Mouse (Mus musculus) adrenal gland, postnatal 10 days (tissue): Measurements from ENCODE around the gene Rbm20. TPM values are rescaled to one million over a fixed set of nuclear protein-coding genes. Genes with fewer than 3 reads are reported as not detected.

ENCODE experiments used
- DNase-seq: peaks from one replicate; pipeline ENCODE4 v3.0.0; 2021; ENCODE audit warnings: mixed read lengths
- total RNA-seq, 2 experiments: library from RNA; stranded (reverse); gene quantifications; 2 replicates each; pipeline ENCODE4 v1.2.3; 2021

The Rbm20 gene
- total RNA-seq, 2 experiments from 2014 or later, result 1.7 to 7.6 TPM

DNA sequence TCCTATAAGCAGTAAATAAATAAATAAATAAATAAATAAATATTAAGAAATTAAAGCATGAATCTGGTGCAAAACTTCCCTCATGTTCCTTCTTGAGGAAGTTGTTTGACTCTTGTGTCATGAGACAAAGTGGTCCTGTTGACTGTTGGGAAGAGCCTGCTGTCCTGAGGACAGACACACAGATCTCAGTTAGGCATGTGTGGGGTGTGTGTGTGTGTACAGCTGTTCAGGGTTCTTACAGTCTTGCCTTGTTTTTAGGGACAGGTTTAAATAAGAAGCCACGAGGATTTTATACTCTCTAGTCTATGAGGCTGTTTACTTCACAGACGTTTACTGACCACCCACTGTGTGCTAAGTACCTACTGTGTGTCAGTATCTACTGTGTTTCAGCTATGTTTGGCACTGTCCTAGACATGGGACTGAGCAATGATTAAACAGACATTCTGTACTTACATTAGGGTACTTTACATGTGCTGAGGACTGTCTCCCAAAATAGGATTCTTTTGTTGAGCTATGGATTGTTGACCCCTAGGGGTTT lies 81.8 kb downstream of the Rbm20 start:
- no peak for DNase-seq

DNA sequence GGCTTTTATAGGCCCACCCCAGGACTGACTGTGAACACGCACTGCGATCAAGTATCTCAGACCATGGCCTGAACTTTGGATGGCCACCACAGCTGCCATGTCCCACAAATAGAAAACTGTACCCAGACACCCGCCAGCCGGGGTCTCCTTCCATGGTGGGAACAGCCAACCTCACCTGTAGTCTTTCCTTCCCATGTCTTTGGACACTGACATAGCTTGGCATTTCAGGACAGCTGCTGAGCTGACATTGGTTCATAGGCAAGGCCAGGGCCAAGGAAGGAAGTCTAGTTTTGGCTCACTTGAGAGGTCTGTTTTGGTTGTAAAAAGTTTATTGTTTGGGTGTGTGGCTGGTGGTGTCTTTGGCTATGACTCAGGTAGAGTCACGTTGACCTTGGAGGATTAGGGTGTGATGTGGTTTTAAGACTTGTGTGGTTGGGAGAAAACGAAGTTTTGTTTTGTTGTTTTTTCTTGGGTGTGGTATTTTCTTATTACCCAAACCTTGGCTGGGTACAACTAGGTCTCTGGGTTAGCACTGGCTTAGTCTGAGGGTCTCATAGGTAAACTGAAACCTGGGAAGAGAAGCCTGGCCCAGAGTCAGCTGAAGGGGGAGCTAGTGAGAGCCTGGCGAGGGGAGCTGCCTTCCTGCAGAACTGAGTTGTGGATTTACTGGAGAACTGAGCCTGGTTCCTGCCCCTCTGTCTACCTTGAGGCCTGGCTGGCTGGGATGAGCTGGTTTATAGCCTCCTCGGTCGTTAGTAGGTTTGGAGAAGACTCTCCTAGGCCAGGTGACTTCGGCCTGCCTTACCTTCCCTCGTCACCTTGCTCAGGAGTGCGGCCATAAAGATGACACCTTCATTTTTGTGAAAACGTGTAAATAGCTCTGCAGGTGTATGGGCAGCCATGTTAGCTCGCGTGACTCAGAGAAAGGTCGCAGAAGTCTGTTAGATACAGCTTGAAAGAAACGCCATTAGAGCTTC lies 83.3 kb downstream of the Rbm20 start:
- DNase-seq, result no peak

DNA sequence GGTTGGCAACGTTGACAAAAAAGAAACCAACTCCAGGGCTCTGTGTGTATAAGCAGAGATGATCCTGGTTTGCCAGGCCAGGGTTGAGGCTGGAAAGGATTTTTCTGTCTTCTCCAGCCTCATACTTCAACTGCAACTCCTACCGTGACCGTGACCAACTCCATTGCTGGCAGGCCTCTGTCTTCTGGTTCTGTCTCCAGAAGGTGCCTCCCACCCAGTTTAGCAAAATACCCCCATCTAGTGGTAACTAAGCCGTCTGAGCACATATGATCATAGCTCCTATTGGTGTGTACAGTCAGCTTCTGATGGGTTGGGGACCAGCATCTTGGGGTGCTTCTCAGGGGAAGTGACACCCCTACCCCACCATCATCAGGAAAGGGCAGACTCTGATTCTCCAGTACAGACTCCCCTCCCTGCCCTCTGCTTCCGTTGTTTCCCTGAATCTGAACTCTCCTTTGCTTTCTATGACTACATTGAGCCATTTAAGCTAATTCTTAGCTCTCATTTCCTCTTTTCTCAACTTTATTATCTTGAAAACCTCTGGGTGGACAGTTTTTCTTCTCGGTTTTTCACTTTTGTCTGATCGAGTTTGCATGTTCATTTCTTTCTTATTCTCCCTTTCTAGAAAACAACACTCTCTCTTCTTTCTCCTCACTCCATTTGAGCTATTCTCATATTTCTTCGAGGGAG lies 85.8 kb downstream of the Rbm20 start:
- no peak for DNase-seq

DNA sequence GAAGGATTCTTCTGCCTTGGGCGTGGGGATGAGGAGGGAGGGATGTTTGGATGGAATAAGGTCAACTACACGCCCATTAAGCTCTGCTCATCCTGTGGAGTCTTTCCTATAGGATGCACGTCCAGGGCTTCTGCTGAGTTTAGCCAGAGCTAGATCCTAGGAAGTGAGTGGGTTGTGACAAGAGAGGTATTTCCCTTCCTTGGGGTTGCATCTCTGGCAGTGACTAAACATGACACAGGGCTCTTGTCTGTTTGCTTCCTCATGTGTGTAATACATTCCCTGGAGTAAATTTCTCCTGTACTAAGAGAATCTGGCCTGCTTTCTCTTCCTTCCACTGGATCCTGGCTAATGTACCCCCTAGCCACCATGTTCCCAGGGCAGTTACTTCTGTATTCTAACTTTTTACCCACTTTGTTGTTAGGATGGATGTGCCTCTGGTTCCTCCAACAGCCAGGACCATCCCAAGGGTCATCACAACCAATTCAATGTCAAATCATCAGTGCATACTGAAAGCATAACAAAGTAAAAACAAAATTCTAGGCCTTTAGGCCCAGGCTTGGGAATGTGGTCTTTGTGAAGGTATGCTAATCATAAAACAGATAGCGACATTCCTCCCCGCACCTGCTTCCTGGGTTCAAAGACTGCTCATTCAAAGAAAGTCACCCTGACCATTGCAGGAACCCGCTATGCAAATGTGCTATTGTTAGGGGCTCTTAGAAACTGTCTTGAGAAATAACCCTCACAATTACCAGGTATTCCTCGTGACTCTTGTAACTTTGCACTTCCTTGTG lies 87.8 kb downstream of the Rbm20 start:
- DNase-seq, result no peak

DNA sequence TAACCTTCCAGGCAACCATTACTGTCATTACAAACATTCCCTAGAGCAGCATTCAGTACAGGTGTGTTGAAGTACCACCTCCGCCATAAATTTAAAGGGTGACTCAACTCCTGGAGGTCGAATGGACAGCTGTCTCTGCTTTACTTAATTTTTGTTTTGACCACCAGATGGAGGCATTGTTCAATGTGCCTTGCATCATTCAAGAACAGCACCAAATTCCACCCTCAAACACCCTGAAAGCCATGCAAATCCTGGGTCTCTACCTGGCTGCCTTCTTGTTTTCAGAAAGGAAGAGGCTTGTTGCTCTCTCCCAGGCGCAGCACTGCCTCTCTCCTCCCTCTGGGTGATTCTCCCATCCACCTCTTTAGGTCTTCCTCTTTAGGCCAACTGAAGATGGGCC lies 91.4 kb downstream of the Rbm20 start:
- peak; percentile 45 for DNase-seq

DNA sequence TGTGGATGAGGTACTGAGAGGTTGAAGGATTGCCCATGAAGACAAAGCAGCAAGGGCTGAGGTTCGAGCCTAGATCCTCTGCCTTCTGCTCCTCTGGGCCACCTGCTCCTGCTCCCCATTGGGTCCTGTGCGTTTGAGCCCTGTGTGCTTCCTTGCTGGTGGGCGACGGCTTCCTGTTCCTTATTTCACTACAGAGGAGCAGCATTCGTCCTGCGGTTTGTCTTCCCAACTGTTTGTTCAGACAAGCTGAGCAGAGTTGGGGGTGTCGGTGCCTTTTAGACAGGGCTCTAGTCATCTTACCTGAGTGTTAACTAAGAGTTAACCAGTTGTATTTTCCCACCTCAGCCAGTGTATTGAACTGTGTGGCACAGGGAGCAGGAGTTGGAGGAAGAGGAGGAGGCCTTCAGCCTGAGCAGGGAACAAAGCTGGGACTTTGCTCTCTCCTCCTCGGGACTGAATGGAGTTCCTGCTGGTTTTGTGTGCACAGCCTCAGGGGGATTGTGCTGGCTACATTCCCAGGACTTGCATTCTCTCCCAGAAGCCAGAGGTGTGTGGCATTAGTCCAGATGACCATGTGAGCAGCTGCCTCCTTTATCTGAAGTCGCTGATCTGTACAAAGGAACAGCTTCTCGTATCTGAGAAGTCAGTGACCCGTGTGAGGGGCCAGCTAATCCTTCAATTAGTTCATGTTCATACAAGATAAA lies 97.0 kb downstream of the Rbm20 start:
- DNase-seq, result peak; percentile 85

DNA sequence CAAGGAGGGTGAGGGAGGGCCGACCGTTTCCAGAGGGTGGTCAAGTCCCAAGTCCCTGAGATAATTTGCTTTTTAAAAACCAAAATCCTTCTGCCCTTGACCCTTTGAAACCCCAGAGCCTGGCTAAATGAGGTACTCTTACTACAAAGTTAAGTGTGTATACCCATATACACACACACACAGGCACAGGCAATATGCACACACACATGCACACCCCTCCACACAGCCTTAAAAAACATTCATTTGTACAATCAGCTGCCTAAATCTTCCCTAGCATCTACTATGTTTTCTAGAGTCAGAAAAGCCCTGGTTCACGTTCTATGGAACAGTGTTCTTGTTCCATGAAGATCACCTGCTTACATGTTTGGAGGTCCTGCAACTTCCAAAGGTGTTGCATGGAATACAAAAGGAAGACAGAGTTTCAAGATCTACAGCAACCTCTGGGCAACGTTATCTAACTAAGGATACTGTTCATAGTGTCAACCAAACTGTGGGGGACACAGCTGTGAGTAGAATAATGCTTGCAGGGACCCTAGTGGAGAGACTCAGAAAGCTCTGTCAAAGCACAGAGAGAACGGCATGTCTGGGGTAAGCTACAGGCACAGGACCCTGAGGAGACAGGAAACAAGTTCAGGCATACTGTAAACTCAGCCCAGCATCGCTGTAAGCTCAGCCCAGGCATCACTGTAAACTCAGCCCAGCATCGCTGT lies 97.7 kb downstream of the Rbm20 start:
- no peak for DNase-seq

DNA sequence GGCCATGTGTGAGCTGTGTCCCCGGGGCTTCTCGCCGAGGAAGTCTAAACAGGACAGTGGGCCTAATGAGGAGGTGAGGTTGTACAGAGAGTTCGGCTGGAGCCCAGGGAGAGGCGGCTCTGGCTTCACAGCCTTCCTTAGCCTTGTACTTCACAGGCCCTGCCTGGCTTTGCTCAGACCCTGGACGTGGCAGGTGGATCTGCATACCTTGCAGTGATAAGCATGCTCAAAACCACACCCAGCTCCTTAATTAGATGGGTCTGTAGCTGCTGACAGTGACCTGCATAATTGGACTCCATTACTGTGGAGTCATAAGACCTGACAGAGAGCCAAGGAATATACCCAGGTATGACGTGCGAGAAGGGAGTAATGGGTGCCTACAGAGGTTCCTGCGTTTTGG lies 102.3 kb downstream of the Rbm20 start:
- DNase-seq, result no peak

DNA sequence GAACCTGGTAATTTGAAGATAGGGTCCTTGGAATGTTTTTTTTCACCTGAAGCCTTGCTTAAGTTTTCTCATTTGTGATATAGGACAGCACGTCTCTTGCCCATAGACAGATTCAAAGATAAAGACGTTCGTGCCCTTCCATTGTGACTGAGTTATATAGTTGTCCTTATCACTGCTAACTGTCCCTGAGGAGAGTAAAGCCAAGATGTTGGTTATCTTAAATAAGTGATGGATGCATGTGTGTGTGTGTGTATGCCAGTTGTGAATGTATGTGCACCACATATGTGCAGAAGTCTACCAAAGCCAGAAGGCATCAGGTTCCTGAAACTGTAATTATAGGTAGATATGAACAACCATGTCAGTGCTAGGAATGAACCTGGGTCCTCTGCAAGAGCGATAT lies 102.7 kb downstream of the Rbm20 start:
- DNase-seq, result no peak

DNA sequence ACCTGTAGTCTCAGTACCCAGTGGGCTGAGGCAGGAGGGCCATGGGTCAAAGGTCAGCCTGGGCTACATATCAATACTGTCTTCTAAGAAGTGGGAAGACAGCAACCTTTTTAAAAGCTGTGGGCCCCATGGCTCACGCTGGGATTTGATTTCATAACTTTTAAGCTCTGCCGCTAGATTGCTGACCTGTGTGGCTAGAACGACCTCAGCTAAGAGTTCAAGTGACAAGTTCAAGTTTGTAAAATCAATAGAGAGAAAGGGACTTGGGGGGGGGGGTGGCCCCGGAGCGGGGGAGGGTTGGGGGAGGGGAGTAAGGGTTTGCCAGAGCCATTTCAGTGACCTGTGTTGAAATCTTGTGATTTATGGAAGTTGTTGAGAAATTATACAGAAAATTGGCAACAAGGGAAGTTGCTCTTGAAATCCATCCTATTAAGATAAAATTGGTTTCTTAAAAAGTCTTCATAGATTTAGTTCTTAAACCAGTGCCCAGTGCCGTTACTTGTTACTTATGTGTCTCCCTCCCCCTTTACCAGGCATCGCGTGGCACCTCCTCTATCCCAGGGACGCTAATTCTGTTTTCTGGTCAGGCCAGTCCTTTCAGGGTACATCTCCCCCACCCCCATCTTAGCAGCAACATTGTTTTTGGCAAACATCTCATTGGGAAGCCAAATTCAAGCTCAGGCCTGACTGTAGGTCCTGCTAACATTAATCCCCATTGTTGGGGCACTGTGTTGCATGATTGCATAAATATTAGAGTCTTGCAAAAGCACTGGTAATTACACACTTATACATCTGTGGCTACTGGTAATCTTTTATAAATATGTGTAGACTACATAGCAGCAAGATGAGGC lies 103.9 kb downstream of the Rbm20 start:
- peak; percentile 45 for DNase-seq

DNA sequence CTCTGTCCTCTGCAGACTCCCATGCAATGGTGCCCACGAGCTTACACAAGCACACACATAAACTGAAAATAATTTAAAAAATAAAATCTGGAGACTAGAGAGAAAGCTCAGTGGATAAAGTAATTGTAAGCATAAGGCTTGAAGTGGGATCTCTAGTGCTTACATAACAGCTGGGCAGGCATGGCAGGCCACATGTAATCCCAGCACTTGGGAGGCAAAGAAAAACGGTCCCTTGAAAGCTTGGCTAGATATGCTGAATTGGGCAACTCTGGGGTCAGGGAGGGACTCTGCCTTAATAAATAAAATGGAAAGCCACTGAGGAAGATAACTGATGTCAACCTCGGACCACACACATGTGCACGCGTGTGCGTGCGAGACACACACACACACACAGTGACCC lies 104.7 kb downstream of the Rbm20 start:
- peak; percentile 62 for DNase-seq

DNA sequence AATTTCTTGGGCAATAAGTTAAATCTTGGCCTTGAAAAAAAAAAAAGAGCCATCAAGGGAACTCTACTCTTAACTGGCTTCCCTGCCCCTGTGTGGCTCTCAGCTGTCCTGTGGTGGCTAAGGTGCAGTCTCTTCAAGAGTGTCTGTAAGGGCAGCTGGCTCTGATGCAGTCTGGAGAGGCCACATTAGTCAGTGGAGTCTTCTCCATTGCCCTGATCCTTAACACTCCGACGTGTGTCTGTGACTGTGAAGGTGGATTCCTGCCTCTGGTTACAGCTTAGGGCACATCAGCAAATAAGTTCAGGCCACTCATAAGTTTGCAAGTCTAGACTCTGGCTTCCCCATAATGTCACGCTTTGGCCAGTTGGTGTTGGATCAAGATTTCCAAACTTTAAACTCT lies 108.2 kb downstream of the Rbm20 start:
- DNase-seq, result no peak

DNA sequence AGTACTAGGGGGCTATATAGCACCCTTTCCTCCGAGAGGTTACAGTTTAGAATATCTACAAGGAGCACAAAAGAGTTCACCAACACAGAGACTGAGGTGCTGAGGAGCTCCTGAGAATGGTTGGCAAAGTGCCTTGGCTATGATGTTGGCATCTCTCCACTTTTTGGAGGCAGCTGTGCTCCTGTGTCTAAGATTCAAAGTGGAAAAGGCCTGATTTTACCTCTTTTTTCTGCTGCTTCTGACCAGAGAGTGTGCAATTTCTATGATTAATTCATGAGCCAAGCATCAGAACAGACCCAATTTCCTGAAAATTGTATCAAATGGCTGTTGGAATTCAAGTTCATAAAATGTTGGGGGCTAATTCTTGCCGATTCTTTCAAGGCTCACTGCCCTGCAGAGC lies 109.1 kb downstream of the Rbm20 start:
- DNase-seq, result peak; percentile 69

DNA sequence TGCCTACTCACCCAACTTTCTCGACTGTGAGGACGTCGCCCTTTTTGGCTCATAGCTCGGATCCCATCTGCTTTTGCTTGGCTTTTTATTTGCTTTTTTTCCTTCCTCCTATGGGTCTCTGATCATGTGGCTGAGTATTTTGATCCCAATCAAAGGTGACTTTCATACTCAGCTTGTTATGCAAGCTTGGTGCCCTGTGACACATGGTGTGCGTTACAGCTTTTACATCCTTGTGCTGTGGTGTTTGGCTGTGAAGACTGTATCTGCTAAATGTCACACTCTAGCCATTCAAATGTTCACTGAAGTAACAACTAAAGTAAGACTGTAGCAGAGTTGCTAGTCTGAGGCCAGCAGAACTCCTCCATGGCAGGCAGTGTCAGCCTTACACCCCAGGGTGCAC lies 109.7 kb downstream of the Rbm20 start:
- no peak for DNase-seq

DNA sequence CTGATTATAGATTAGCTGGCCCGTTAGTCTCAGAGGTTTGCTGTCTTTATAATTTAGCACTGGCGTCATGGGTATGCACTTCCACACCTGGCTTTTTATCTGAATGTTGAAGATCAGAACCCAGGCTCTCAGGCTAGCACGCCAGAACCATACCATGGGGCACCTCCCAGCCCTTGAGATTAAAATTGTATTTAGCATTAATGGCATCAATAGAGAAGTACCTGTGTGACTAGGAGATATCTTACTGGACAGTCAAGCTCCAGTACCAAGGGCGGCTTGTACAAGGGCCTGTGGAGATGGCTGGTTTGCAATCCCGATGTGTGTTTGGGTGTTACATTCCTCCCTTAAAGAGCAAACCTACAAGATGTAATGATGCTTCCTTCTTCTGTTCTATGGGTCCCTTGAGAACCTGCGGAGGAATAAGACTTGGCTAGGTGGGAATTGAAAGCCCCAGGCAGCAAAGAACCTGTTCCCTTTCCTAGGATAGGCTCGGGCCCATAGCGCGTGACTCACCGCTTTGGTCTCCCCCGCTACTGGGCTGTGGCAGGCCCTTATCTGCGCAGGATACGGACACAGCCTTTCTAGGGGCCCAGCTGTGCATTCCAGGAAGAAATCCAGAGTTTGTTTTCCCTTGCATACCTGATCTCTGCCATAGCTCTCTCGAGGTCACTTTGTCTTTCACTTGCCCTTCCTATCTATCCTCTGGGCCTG lies 111.7 kb downstream of the Rbm20 start:
- DNase-seq, result no peak

DNA sequence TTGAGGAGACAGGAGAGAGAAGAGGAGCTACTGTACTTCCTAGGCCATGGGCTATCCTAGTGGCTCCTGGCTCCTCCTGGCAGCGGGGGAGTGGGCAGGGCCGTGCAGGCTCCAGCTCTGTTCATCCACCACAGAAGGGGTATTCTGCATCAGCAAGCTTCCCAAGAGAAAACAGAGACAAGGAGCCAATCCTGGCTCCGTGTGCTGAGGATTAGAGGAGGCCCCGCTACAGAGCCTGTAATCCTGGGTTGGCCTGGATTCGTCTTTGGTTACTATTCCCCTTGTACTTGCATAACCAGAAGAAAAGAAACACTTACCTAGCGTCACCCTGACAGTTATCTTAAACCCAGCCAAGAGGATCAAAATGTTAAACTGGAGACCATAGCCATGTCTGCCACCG lies 112.5 kb downstream of the Rbm20 start:
- no peak for DNase-seq

DNA sequence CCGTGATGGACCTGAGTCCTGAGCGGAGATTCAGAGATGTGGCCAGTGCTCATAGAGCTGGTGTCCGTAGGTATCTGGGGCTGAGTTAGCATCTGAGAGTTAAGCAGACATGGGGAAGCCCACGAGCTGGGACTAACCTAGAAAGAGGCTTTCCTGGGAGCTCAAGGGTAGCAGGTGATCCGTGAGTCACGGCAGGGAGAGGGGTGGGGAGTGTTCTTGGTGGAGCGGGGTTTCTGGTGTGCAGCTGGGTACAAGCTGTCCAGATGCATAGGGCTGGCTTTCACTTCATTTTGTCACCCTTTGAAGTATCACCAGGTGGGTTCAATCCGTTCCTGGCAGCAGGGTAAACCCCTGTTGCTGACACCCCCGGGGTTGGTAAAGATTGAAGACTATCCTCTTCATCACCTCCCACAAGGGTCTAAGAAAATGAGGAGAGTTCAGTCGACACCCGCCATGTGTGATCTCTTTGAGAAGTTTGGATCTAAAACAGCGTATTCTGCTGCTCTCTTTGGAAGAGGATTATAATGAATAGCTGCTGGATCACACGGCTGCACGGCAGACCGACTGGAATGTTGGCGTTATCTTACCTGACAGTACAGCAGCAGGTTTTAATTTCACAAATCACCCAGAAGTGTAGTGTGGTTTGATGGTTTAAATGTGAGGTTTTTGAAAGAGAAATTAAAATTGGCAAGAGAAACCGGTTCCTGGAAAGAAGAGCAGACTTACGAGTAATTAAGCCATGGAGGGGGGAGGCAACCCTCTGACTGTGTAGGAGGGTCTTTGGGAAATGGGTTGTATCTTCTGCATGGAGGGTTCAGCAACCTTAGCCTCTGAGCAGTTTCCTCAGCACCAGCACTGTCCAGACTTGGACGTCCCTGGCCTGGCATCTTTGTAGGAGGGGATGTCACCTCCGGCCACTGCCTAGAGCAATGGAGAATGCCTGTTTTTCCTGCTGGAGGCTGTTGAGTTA lies 114.9 kb downstream of the Rbm20 start:
- DNase-seq, result no peak
